Mouse (Mus musculus): ENCODE results near the gene Gm11985. TPM values are rescaled to one million over a fixed set of nuclear protein-coding genes. Genes with fewer than 3 reads are reported as not detected.
A peak's percentile ranks its signal among the peaks of the same experiment; 100 is the strongest.

The Gm11985 gene
- polyA plus RNA-seq, 1 experiment from 2014 or later = not detected

DNA sequence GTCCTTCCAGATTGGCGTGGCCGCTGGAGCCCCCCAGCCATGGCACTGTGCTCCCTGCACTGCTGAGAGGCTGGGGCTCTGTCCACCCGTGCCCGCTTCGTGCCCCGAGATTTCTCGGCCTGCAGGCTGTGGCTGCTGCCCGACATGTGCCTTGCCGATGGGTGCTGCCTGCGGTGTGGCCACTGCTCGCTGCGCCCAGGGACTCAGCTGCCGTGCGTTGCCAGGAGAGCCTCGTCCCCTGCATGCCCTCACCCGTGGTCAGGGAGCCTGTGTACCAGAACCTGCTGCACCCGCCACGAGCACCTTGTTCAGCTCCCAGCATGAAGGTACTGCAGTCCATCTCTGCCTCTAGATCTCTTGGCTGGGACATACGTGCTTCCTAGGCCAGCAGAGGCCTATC lies 9.6 kb upstream of the Gm11985 start:
- Histone ChIP-seq H3K4me1 (replicated peaks; ENCODE audit: control insufficient read depth, insufficient read depth, low read length) (no peaks in the 10 kb centered on the region), H3K27ac (ENCODE audit: low read depth, low read length) (peak overlapping the region; percentile 66), H3K4me3 (ENCODE audit: low read depth, low read length) (peak overlapping the region; percentile 42), H3K4me2 (peak overlapping the region; percentile 48), H3K9me3 (ENCODE audit: control insufficient read depth, low read length) (peaks cover 4% of the 10 kb centered on the region; the same call in 1 of the 2 replicates), H3K36me3 (ENCODE audit: control insufficient read depth, insufficient read depth, low read length) (no peaks in the 10 kb centered on the region), H3K9ac (ENCODE audit: low read depth, low read length) (0 out of 2 replicates have a peak overlapping the region, but pooled peaks have one; percentile 16), H3K27me3 (replicated peaks; ENCODE audit: control insufficient read depth, insufficient read depth, low read length) (no peaks in the 10 kb centered on the region)
- WGBS = 72% methylated on average over 19 of the region's 19 CpGs
- DNase-seq (ENCODE audit: low spot score) (no peak), ATAC-seq (replicated peaks; ENCODE audit: low FRiP score) (peak; percentile 19; the same call in 1 of the 2 replicates)

DNA sequence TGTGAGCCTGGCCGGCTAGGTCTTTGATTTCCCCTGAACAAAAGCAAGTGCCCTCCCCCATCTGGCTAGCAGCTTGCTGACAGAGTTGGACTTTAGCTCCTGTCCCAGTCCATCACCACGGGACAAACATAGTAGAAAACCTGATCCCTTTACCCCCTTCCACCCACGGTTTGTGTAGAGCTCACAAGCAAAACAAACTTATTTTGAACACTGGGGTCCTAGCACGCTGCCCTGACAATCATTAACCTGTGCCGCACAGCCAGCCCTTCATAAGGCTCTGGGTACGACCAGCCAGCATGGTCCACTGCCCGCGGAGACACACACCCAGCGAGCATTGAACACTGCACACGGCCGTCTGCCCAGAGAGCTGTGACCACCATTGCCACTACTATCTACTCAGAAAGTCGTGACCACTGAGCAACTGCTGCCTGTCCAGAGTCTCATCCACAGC lies 9.1 kb upstream of the Gm11985 start, which contains the start of gene Igfbp1:
Gene Igfbp1, plus strand, starts transcription at position 292 of the 451 bp plus-strand sequence.
- peak; percentile 72 for ATAC-seq (replicated peaks; ENCODE audit: low FRiP score)
- H3K36me3 ChIP-seq (ENCODE audit: control insufficient read depth, insufficient read depth, low read length) = no peaks in the 10 kb centered on the region
- no peak for DNase-seq (ENCODE audit: low spot score)
- H3K9me3 ChIP-seq (ENCODE audit: control insufficient read depth, low read length) = peaks cover 4% of the 10 kb centered on the region; the same call in 1 of the 2 replicates
- no peaks in the 10 kb centered on the region for H3K4me1 ChIP-seq (replicated peaks; ENCODE audit: control insufficient read depth, insufficient read depth, low read length)
- H3K27ac ChIP-seq (ENCODE audit: low read depth, low read length) = peak within 1 kb of the TSS; percentile 66
- peak within 1 kb of the TSS; percentile 48 for H3K4me2 ChIP-seq
- H3K27me3 ChIP-seq (replicated peaks; ENCODE audit: control insufficient read depth, insufficient read depth, low read length) = no peaks in the 10 kb centered on the region
- WGBS = 63% methylated on average over 12 of the region's 12 CpGs
- H3K9ac ChIP-seq (ENCODE audit: low read depth, low read length) = 0 out of 2 replicates have a peak within 1 kb of the TSS, but pooled peaks have one; percentile 16
- peak within 1 kb of the TSS; percentile 42 for H3K4me3 ChIP-seq (ENCODE audit: low read depth, low read length)

DNA sequence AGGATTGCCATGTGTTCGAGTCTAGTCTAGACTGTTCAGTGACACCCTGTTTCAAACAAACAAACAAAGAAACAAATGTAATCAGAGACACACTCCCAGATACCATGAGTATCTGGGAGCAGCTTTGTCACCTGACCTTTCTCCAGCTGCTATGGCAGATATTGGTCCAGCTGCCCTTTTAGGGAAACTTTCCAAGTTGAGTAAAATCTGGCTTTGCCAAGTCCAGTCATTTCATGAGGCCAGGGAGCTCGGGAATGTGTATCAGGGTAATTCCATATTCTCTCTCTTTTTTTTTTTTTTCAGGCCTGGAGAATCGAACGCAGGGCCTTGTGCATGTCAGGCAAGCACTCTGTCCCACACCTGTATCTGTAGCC lies 6.9 kb upstream of the Gm11985 start:
- no peaks in the 10 kb centered on the region for H3K4me1 ChIP-seq (replicated peaks; ENCODE audit: control insufficient read depth, insufficient read depth, low read length)
- 81% methylated on average over 4 of the region's 4 CpGs for WGBS
- no peak overlapping the region for H3K4me3 ChIP-seq (ENCODE audit: low read depth, low read length)
- no peaks in the 10 kb centered on the region for H3K27me3 ChIP-seq (replicated peaks; ENCODE audit: control insufficient read depth, insufficient read depth, low read length)
- H3K36me3 ChIP-seq (ENCODE audit: control insufficient read depth, insufficient read depth, low read length) = no peaks in the 10 kb centered on the region
- ATAC-seq (replicated peaks; ENCODE audit: low FRiP score) (no peak), DNase-seq (ENCODE audit: low spot score) (no peak)
- H3K9me3 ChIP-seq (ENCODE audit: control insufficient read depth, low read length) = peaks cover 4% of the 10 kb centered on the region; the same call in 1 of the 2 replicates
- no peak overlapping the region for H3K4me2 ChIP-seq
- H3K27ac ChIP-seq (ENCODE audit: low read depth, low read length) = no peak overlapping the region
- no peak overlapping the region for H3K9ac ChIP-seq (ENCODE audit: low read depth, low read length)

DNA sequence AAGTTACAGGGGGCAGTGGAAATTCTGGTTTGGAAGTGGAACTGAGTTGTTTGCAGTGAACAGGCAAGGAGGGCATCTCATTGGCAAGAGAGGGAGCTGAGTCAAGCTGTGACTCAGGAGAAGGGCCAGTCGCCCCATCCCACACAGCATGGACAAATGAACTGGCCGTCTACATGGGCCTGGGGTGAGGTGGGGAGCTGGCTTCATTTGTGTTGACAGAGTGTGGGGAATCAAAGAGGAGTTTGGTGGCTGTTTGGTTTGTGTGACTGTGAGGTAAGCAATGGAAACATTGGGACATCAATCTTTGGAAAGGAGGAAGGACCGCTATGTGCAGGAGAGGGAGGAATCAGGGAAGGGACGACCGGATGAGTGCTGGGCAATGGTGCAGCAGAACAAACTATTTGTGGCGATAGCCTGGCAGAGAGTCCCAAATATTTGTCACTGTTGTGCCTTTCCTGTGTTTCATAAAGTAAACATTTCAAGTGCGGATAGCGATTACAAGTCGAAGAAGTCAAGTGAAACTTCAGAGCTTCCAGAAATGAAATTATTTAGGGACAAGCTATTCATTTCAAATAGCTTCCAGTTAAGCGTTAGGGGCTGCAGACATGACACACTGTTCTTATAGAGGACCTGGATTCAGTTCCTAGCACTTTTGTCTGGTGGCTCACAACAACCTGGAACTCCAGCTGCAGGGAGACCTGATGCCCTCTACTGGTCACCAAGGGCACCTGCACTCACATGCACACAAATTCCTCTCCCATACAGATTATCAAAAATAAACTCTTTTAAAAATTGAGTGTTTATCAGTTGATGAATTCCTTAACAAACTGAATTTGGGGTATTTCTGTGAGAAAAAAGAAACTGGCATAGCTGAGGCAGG lies 6.3 kb upstream of the Gm11985 start:
- no peak overlapping the region for H3K4me3 ChIP-seq (ENCODE audit: low read depth, low read length)
- no peak for ATAC-seq (replicated peaks; ENCODE audit: low FRiP score)
- WGBS = 82% methylated on average over 10 of the region's 10 CpGs
- peaks cover 4% of the 10 kb centered on the region; the same call in 1 of the 2 replicates for H3K9me3 ChIP-seq (ENCODE audit: control insufficient read depth, low read length)
- H3K36me3 ChIP-seq (ENCODE audit: control insufficient read depth, insufficient read depth, low read length) = no peaks in the 10 kb centered on the region
- H3K9ac ChIP-seq (ENCODE audit: low read depth, low read length) = no peak overlapping the region
- DNase-seq (ENCODE audit: low spot score) = no peak
- H3K4me2 ChIP-seq = no peak overlapping the region
- no peaks in the 10 kb centered on the region for H3K4me1 ChIP-seq (replicated peaks; ENCODE audit: control insufficient read depth, insufficient read depth, low read length)
- H3K27me3 ChIP-seq (replicated peaks; ENCODE audit: control insufficient read depth, insufficient read depth, low read length) = no peaks in the 10 kb centered on the region
- H3K27ac ChIP-seq (ENCODE audit: low read depth, low read length) = no peak overlapping the region

DNA sequence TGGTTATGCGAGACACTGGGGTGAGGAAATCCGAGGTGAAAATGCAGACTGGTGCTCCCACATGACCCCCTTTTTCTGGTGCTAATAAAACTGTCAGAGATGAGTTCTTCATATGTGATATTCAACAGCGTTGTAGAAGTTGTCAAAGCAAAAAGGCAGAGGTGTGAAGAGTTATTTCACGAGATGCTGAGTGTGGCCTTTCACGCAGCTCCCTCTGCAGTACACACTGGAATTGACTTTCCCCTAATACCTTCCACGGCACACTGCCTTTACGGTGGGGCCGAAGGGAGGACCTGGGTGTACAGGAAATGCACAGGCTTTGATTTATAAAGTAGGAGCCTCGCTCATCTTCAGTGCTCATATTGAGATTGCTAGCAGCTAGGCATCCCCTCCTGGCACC lies 4.8 kb upstream of the Gm11985 start:
- DNase-seq (ENCODE audit: low spot score) (no peak), ATAC-seq (replicated peaks; ENCODE audit: low FRiP score) (no peak)
- 65% methylated on average over 9 of the region's 9 CpGs for WGBS
- no peak overlapping the region for H3K4me3 ChIP-seq (ENCODE audit: low read depth, low read length)
- no peak overlapping the region for H3K9ac ChIP-seq (ENCODE audit: low read depth, low read length)
- no peak overlapping the region; the same call in 1 of the 2 replicates for H3K27ac ChIP-seq (ENCODE audit: low read depth, low read length)
- H3K27me3 ChIP-seq (replicated peaks; ENCODE audit: control insufficient read depth, insufficient read depth, low read length) = no peaks in the 10 kb centered on the region
- H3K4me1 ChIP-seq (replicated peaks; ENCODE audit: control insufficient read depth, insufficient read depth, low read length) = no peaks in the 10 kb centered on the region
- H3K36me3 ChIP-seq (ENCODE audit: control insufficient read depth, insufficient read depth, low read length) = no peaks in the 10 kb centered on the region
- no peak overlapping the region for H3K4me2 ChIP-seq
- H3K9me3 ChIP-seq (ENCODE audit: control insufficient read depth, low read length) = peaks cover 4% of the 10 kb centered on the region; the same call in 1 of the 2 replicates

DNA sequence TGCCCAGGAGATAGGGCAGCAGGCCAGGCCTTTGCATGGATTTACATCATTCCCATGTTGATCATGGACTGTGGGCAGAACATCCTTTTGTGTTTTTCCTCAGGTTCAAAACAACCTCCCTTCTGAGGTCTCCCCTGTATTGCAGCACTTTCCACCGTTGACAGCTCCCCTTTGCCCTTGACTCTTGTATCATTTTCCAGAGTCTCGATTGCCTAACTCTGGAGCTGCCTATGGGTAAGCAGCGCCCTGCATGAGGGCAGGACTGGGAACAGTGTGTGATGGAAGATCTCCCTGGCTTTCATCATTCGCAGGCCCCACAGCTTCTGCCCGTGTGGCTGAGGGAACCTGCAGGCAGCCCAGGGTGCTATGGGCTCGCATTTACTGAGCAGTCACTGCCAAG lies 4.3 kb upstream of the Gm11985 start:
- Histone ChIP-seq H3K9ac (ENCODE audit: low read depth, low read length) (no peak overlapping the region), H3K36me3 (ENCODE audit: control insufficient read depth, insufficient read depth, low read length) (no peaks in the 10 kb centered on the region), H3K4me2 (no peak overlapping the region), H3K27ac (ENCODE audit: low read depth, low read length) (no peak overlapping the region; the same call in 1 of the 2 replicates), H3K9me3 (ENCODE audit: control insufficient read depth, low read length) (peaks cover 4% of the 10 kb centered on the region; the same call in 1 of the 2 replicates), H3K4me1 (replicated peaks; ENCODE audit: control insufficient read depth, insufficient read depth, low read length) (no peaks in the 10 kb centered on the region), H3K27me3 (replicated peaks; ENCODE audit: control insufficient read depth, insufficient read depth, low read length) (no peaks in the 10 kb centered on the region), H3K4me3 (ENCODE audit: low read depth, low read length) (no peak overlapping the region)
- DNase-seq (ENCODE audit: low spot score) = no peak
- 0 out of 2 replicates have a peak, but pooled peaks have one; percentile 10 for ATAC-seq (replicated peaks; ENCODE audit: low FRiP score)
- WGBS = 44% methylated on average over 6 of the region's 6 CpGs

DNA sequence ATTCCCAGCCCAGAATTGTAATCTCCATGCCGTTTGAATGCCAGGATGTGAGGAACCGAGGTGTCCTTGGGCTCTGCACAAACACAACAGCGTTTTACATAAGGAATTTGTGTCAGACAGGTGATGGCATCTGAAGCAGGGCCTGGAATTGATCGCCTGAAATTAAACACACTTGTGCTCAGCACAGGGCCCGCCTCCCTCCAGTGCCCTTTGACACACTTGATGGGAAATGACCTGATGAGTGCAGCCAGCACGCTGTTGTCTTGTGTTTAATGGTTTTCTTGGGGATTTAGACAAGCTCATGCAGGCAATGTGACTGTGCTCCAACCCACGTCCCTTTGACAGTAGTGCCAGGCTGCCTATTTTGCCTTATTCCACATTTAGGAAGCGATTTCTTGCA lies 897 bp downstream of the Gm11985 start:
- H3K9me3 ChIP-seq (ENCODE audit: control insufficient read depth, low read length) = no peaks in the 10 kb centered on the region
- no peak for ATAC-seq (replicated peaks; ENCODE audit: low FRiP score)
- no peaks in the 10 kb centered on the region for H3K36me3 ChIP-seq (ENCODE audit: control insufficient read depth, insufficient read depth, low read length)
- no peak overlapping the region for H3K9ac ChIP-seq (ENCODE audit: low read depth, low read length)
- no peak overlapping the region for H3K4me3 ChIP-seq (ENCODE audit: low read depth, low read length)
- WGBS = 47% methylated on average over 8 of the region's 8 CpGs
- DNase-seq (ENCODE audit: low spot score) = no peak
- no peaks in the 10 kb centered on the region for H3K27me3 ChIP-seq (replicated peaks; ENCODE audit: control insufficient read depth, insufficient read depth, low read length)
- no peak overlapping the region for H3K4me2 ChIP-seq
- H3K27ac ChIP-seq (ENCODE audit: low read depth, low read length) = no peak overlapping the region
- H3K4me1 ChIP-seq (replicated peaks; ENCODE audit: control insufficient read depth, insufficient read depth, low read length) = 0 out of 2 replicates have a peak, but pooled peaks cover 2% of the 10 kb centered on the region

DNA sequence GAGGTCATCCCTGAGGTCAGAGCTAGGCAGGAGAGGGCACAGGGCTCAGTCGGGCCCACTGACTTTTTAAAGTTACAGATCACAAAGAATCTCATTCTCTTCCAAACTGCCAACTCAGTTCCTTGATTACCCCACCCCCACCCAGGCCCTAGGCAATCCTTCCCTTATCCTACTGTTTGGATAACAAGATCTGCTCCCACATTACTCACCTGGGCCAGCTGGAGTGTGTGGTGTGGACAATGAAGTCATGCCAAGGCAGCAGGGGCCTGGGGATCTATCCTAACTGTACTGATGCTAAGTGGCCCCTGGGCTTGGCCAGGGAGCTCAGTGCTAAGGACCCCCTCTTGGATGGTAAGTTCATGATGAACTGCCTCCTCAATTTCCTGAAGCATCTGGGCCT lies 3.9 kb downstream of the Gm11985 start:
- Histone ChIP-seq H3K9me3 (ENCODE audit: control insufficient read depth, low read length) (no peaks in the 10 kb centered on the region), H3K9ac (ENCODE audit: low read depth, low read length) (no peak overlapping the region), H3K27ac (ENCODE audit: low read depth, low read length) (no peak overlapping the region), H3K27me3 (replicated peaks; ENCODE audit: control insufficient read depth, insufficient read depth, low read length) (no peaks in the 10 kb centered on the region), H3K4me3 (ENCODE audit: low read depth, low read length) (no peak overlapping the region), H3K36me3 (ENCODE audit: control insufficient read depth, insufficient read depth, low read length) (no peaks in the 10 kb centered on the region), H3K4me2 (no peak overlapping the region), H3K4me1 (replicated peaks; ENCODE audit: control insufficient read depth, insufficient read depth, low read length) (0 out of 2 replicates have a peak, but pooled peaks cover 2% of the 10 kb centered on the region)
- ATAC-seq (replicated peaks; ENCODE audit: low FRiP score) (no peak), DNase-seq (ENCODE audit: low spot score) (no peak)
- WGBS = 26% methylated on average over 1 of the region's 1 CpGs
